Mouse (Mus musculus) T-cell, adult 2 months (primary cell): ENCODE results near the gene Ccdc82.
A peak's percentile ranks its signal among the peaks of the same experiment; 100 is the strongest.

Experiments
- DNase-seq: peaks from one replicate; pipeline ENCODE4 v3.0.0; 2022; ENCODE audit warnings: low spot score

Ccdc82 gene

DNA sequence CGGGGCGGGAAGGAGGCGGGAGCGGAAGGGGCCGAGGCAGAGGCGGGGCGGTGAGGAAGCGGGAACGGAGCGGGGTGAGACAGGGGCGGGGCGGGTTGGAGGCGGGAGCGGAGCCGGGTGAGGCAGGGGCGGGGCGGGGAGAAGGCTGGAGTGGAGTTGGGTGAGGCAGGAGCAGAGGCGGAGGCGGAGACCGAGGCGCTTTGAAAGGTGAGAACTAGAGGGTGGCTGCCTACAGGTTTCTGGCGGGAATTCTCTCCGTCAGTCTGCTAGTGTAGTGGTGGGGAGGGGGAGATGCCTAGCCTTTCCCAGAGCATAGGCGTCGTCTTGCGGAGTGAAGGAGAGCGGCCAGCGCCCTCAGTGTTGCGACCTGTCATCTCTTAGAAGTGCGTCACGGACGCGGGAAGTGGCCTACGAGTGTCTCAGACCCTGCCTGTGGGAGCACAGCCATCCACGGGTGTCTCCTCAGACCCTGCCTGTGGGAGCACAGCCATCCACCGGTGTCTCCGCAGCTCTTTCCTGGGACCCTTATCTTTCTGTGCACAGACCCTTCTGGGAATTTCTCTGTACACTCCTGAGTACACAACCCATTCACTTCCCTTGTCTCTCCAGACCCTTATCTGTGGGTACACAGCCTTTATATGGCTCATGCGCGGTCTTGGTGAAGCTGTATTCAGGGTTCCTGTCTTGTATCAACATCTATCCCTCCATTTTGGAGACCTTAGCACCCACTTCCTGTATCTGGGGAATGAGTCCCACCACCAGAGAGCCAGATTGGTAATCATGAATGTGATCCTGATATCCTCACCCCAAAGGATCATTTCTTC lies at the start of gene Ccdc82:
Gene Ccdc82 (plus strand): TSS at position 141 of the 824 bp plus-strand sequence.
- DNase-seq: peak; percentile 88

DNA sequence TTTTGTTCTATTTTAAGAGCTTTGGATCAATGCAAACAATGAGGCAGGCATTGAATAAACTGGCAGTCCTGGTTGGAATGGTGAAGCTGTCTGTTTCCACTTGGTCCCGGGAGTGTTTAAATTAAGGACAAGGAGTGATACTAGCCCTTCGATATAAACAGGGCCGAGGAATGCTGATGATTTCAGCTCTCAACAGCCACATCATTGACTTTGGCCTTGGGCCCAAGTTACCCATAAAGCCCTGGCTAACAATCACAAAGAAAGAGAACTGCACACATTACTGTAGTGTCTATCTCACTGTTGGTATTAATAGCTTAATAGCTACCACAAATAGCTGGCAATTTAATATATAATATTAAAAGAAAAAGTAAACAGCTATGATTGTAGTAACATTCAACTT lies 46.7 kb upstream of the Ccdc82 start:
- no peak for DNase-seq

DNA sequence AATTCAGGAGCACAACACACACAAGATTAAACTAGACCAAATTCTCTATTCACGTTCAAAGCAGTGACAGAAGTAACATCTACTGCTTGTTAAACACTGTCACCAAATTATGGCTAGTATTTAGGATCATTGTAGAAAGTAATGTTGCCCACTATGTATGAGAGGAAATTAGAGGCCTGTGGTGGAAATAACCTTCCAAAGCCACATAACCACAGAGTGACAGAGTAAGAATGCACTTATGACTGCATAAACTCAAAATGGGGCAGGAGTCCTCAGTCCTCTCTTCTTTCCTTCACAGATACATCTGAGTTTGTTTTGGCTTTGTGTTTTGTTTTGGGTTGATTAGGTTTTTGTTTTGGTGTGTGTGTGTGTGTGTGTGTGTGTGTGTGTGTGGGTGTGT lies 43.6 kb upstream of the Ccdc82 start:
- DNase-seq: no peak

- DNase-seq: no peak
Measured at GRCm38 (mm10) chr9:13203681-13204080, 43.1 kb upstream of the Ccdc82 start.

DNA sequence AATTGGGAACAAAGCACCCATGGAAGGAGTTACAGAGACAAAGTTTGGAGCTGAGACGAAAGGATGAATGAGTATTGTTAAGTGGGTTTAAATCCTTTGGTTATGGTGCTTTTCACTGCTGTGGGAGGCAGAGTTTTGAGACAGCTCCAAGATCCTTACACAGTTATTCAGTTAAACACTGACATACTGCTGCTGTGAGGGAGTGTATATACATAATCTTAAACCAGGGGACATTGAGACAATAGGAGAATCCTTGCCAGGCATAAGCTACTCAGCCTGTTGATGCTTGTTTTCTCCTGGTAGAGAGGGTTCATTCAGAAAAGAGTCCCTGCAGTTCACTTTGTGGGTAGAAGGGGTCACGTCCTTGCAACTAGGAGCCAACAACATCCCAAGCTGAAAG lies 40.4 kb upstream of the Ccdc82 start:
- DNase-seq: no peak

DNA sequence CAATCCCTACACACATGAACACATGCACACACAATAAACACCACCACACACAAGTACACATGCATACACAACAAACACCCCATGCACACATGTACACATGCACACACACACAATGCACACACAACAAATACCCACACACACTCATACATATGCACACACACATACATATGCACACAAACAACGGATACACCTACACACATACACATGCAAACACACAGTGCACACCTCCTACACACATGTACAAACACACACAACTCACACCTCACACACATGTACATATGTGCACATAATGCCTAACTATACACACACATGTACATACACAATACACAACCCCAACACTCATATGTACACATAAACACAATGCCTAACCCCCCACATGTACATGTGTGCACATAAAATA lies 20.9 kb upstream of the Ccdc82 start:
- DNase-seq: no peak

DNA sequence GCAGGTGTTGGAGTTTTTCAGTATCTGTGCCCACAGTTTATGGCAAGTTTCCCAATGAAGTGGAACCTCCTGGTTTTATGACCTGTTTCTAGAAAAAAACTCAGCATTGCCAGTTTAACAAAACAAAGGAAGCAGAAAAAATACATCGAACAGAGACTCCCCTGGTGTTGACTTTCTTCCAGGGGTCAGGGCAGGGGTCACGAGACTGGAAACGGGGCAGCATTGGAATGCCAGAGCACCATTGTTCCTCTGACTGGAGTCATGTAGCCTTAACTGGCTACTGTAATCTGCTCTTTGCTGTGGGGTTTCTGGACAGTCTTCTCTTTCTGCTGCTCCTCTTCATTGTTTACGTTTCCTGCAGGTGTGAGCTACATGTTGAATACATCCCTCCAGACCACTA lies 16.2 kb upstream of the Ccdc82 start:
- no peak for DNase-seq

DNA sequence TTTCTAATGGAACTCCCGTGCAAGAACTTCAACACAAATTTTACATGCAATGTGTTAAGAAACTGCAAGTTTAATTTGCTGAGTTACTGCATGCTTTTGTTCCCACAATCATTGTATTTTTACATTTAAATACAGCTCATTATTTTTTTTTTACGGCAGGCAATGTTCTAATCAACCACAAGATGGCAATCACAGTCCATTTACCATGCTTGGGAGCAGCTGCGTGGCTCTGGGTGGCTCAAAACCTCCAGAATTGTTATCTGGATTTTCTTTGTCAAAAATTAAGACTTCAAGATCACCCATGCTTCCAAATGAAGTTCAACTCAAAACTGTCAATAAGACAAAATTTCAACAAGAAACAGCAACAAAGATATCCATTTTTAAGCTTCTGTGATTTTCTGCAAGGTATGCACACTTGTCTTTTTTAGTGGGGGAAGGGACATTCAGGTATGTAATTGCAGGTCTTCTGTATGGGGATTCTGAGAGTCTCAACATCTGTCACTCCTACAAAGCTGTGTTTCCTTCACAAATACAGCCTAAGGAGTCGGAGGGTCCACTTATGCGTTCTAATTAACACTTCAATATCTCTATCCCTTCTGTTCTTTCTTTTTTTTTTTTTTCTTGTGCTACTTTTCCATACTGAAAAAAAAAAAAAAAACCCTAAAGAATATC lies 15.1 kb upstream of the Ccdc82 start:
- DNase-seq: peak; percentile 28

DNA sequence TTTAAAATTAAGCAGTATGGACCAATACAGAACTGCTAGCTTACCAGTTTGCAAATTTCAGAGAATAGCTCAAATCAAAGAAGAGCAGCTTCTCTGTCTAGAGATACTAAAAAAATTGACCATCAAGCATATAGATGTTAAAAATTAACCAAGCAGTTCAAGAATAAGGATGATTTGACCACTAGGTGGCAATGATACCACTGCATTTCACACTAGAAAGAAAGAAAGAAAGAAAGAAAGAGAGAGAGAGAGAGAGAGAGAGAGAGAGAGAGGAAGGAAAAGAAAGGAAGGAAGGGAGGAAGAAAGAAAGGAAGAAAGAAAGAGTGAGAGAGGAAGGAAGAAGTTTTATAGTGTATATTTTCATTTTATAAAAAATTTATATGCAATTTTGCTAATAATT lies 4.4 kb upstream of the Ccdc82 start:
- DNase-seq: no peak

DNA sequence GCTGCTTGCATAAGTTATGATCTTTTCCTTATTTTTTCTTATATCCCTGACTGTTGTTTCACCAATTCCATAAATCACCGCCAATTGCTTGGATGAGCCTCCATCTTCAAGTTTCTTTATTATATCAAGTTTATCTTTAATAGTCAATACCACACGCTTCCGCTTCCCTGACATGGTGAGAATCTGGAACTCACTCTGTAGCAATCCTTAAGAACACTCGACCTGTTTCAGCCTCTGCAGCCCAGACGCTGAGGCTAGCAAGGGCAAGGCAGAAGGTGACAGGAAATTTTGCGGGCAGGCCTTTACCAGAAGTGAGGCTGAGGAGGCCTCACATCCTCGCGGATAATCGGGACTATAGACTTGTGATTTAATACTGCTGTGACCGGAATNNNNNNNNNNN lies 1.3 kb upstream of the Ccdc82 start, which contains the start of gene Jrkl:
Gene Jrkl (minus strand): TSS at position 349 of the 400 bp plus-strand sequence.
- DNase-seq: peak; percentile 43

DNA sequence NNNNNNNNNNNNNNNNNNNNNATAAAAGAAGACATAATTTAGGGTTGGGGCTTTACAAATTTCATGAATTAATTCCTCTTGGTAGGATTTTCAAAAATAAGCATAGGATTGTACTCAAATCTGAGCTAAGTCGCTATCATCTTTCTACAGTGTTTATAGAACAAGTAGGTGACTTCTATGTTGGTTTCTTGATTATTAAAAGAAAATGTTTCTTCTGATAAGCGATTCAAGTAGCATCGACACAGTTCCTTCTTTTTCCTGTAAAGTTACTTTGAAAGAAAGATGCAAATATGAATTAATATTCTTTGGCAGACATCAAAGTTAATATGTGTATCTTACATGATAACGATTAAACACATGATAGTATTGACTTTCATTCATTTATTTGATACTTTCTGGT lies 1.3 kb downstream of the Ccdc82 start:
- no peak for DNase-seq

- DNase-seq: no peak
Measured at GRCm38 (mm10) chr9:13251251-13251650, 4.5 kb downstream of the Ccdc82 start.

DNA sequence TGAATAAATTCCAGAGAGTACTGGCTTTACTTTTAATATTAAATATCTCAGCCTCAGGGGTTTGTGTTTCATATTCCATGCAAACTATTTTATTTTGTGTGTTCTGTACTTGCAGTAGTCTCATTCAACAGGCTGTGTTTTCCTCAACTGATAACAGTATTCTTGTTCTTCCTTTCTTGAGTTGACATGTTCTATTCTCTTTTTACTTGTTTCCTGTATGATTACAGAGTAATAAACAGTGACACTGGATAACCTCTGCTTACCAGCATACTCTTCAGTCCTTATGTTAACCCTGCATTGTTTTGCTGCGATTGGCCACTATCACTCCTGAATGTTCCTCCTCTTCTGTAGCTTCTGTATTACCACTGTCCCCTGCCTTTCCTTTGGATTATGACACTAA lies 10.0 kb downstream of the Ccdc82 start:
- DNase-seq: no peak

GRCm38 (mm10) chr9:13258173-13258572 lies 11.4 kb downstream of the Ccdc82 start:
- no peak for DNase-seq

- no peak for DNase-seq
Measured at GRCm38 (mm10) chr9:13260980-13261379, 14.2 kb downstream of the Ccdc82 start.

DNA sequence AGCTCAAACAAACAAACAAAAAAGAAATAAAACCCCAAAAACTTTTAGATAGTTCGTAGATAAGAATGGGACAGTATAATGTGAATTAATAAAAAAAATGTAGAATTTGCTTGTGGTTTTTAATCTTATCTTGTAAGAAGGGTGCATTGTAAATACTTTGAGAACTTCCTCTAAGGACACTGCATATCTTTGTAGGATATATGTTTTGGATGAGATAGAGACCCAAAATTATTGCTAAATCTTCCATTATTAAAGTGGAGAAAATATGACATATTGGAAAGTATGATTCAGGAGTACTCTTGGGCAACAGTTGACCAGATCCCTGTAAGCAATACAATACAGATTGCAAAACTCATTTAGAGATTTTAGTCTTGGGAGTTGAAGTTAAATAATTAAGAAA lies 26.5 kb downstream of the Ccdc82 start:
- no peak for DNase-seq

DNA sequence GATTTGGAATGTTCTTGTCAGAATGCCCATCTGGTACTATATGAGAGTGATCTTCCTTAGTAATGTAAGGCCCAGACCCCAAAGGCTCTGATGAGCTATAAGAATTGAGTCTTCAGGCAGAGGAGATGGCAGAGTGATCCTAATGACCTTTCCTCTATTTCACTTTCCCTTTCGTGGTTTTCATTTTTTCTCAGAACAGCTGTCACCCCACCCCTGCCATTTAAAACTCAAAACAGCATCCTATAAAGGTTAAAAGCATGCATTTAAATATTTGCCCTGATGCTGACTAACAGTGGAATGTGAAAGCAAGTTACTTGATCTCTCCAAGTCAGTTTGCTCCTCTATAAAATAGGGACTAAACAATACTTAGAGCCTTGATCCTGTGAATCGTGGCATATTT lies 40.7 kb downstream of the Ccdc82 start:
- no peak for DNase-seq

- peak; percentile 93 for DNase-seq
Measured at GRCm38 (mm10) chr9:13296274-13297121, 49.7 kb downstream of the Ccdc82 start.

- peak; percentile 12 for DNase-seq
Measured at GRCm38 (mm10) chr9:13297122-13297667, 50.4 kb downstream of the Ccdc82 start.

- peak; percentile 80 for DNase-seq
Measured at GRCm38 (mm10) chr9:13297668-13298512, 51.1 kb downstream of the Ccdc82 start, which contains the start of gene Maml2. TSS of gene Maml2 (plus strand) at chr9:13297957.

- no peak for DNase-seq
Measured at GRCm38 (mm10) chr9:13298513-13298878, 51.7 kb downstream of the Ccdc82 start.
